Mouse (Mus musculus) activated CD4-positive, CD25-positive, alpha-beta regulatory T cell, adult 9 weeks (primary cell): ENCODE results near the gene Gm13078. TPM values are rescaled to one million over a fixed set of nuclear protein-coding genes. Genes with fewer than 3 reads are reported as not detected.

Experiments
- polyA plus RNA-seq: library from polyadenylated mRNA; unstranded; fragments of 100-300 nt; shearing (Covaris generic); gene quantifications from one replicate; pipeline ENCODE4 v1.2.1, GENCODE M21; 2017

Gene Gm13078
- not detected for polyA plus RNA-seq

GRCm38 (mm10) chr4:143719155-143719554, at the start of gene Gm13078:
TSS of gene Gm13078 (plus strand) at chr4:143719455.

DNA sequence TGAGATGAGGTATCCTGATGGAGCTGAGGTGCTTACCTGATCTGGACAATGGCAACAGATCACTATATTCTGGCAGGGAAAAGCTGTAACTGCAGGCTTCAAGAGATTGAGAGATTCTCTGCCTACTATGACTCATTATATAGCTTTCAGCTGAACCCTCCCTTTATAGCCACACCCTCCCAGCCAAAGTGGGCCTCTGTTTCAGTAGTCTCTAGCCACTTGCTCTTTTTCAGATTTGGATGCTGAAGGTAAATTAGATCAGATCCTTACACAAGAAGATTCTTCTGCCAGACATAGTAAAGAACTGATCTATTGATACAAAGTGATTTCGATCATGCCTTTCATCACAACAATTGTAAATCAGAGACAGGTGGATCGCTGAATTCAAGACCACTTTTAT, 16.6 kb upstream of the Gm13078 start, which contains the start of gene Gm13089:
Gene Gm13089 (minus strand): TSS at position 101 of the 400 bp plus-strand sequence.

Other genes with a start within 250 kb of the Gm13078 start
- gene Gm13043, start 208.1 kb upstream of the Gm13078 start, polyA plus RNA-seq: not detected
- gene Gm13040, start 183.5 kb upstream of the Gm13078 start, polyA plus RNA-seq: not detected
- not detected for gene BC080695, start 167.8 kb upstream of the Gm13078 start, polyA plus RNA-seq
- gene Gm13057, start 167.7 kb upstream of the Gm13078 start, polyA plus RNA-seq: not detected
- not detected for gene Gm13083, start 104.5 kb upstream of the Gm13078 start, polyA plus RNA-seq
- not detected for gene Gm13088, start 62.2 kb upstream of the Gm13078 start, polyA plus RNA-seq
- not detected for gene Gm13089, start 16.7 kb upstream of the Gm13078 start, polyA plus RNA-seq
- not detected for gene Gm13023, start 69.9 kb downstream of the Gm13078 start, polyA plus RNA-seq
- gene Gm13084, start 96.6 kb downstream of the Gm13078 start, polyA plus RNA-seq: not detected
- not detected for gene Gm13103, start 127.0 kb downstream of the Gm13078 start, polyA plus RNA-seq
- gene Pramef6, start 180.9 kb downstream of the Gm13078 start, polyA plus RNA-seq: not detected
- gene Pramef25, start 231.6 kb downstream of the Gm13078 start, polyA plus RNA-seq: not detected
- gene Gm13101, start 247.5 kb downstream of the Gm13078 start, polyA plus RNA-seq: not detected